Mouse (Mus musculus) CD4-positive helper T cell, adult 2 months (primary cell): ENCODE results near the gene Samd4b.
"Not testable (repeated sequence)": the region's sequence is repeated elsewhere in the genome, so short reads cannot be mapped to it uniquely, and the experiment has no call there.

Experiments
- DNase-seq: peaks from one replicate; pipeline ENCODE4 v3.0.0-alpha.2; 2012; ENCODE audit warnings: low read depth, missing footprints, low spot score

Samd4b gene

GRCm38 (mm10) chr7:28401942-28402341 lies 196.0 kb downstream of the Samd4b start:
- no peak for DNase-seq

GRCm38 (mm10) chr7:28401030-28401429 lies 196.9 kb downstream of the Samd4b start:
- DNase-seq: no peak

- DNase-seq: no peak
Observed at GRCm38 (mm10) chr7:28398696-28399340, 199.1 kb downstream of the Samd4b start.

GRCm38 (mm10) chr7:28398000-28398399 lies 199.9 kb downstream of the Samd4b start:
- peak; percentile 48 for DNase-seq

- no peak for DNase-seq
Observed at GRCm38 (mm10) chr7:28395425-28395824, 202.5 kb downstream of the Samd4b start.

GRCm38 (mm10) chr7:28393272-28393951 lies 204.5 kb downstream of the Samd4b start:
- no peak for DNase-seq

- peak; percentile 99 for DNase-seq
Observed at GRCm38 (mm10) chr7:28392429-28393271, 205.3 kb downstream of the Samd4b start, which contains the start of the genes Med29 and Paf1. Gene Med29 (minus strand): TSS chr7:28392708. Gene Paf1 (plus strand): TSS chr7:28392951.

GRCm38 (mm10) chr7:28390331-28390730 lies 207.6 kb downstream of the Samd4b start:
- DNase-seq: no peak

- not testable (repeated sequence) for DNase-seq
Observed at GRCm38 (mm10) chr7:28387384-28387783, 210.6 kb downstream of the Samd4b start.

GRCm38 (mm10) chr7:28386877-28387276 lies 211.1 kb downstream of the Samd4b start:
- not testable (repeated sequence) for DNase-seq

GRCm38 (mm10) chr7:28386462-28386861 lies 211.5 kb downstream of the Samd4b start:
- DNase-seq: peak; percentile 88

GRCm38 (mm10) chr7:28386007-28386406 lies 211.9 kb downstream of the Samd4b start:
- DNase-seq: peak; percentile 24

- no peak for DNase-seq
Observed at GRCm38 (mm10) chr7:28385196-28385595, 212.7 kb downstream of the Samd4b start.

GRCm38 (mm10) chr7:28384162-28384561 lies 213.8 kb downstream of the Samd4b start:
- DNase-seq: peak; percentile 75

- DNase-seq: peak; percentile 41
Observed at GRCm38 (mm10) chr7:28383606-28384005, 214.3 kb downstream of the Samd4b start.

- peak; percentile 95 for DNase-seq
Observed at GRCm38 (mm10) chr7:28382981-28383396, 215.0 kb downstream of the Samd4b start.

- DNase-seq: peak; percentile 90
Observed at GRCm38 (mm10) chr7:28382347-28382951, 215.5 kb downstream of the Samd4b start.

GRCm38 (mm10) chr7:28381938-28382337 lies 216.0 kb downstream of the Samd4b start:
- peak; percentile 97 for DNase-seq

GRCm38 (mm10) chr7:28381017-28381790 lies 216.7 kb downstream of the Samd4b start:
- DNase-seq: peak; percentile 98

- DNase-seq: peak; percentile 53
Observed at GRCm38 (mm10) chr7:28380237-28381016, 217.5 kb downstream of the Samd4b start, which contains the start of gene Zfp36. Gene Zfp36 (minus strand): TSS chr7:28380253.
